Mouse (Mus musculus): ENCODE measurements around the gene Tmem201.

The Tmem201 gene

DNA sequence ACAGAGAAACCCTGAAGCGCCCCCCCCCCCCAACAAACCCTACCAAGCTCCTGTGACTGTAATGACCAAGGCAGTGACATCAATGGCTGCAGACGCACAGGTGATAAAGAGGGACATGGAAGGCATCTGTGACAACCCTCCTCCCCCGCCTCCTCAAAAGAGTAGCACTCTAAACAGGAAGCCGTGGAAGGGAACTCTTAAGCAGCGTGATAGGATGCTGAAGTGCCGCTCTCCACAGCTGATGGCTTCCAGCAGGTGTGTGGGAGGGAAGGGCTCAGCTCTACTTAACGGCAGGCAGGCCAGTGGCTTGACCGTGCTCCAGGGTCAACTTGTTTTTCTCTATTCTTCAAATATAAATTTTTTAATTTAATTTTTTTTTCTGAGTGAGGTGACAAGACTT lies 16.7 kb downstream of the Tmem201 start:
- DNase-seq (ENCODE audit: low spot score) = no peak

DNA sequence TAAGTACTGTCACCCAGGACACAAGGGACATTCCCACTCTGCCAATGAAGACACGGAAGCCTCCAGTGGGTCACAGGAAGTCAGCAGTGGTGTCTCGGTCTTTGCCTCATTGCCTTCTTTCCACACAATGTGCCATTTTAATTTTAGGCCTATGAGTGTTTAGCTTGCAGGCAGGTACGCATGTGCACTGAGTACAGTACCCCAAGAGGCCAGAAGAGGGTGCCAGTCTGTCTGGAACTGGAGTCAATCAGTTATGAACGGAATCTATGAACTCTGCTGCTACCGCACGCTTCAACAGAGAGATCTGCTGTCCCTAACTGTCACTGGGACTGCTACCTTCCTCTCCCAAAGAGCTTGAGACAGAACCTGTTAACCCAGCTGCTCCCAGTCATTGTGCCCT lies 18.2 kb downstream of the Tmem201 start:
- no peak for DNase-seq (ENCODE audit: low spot score)

DNA sequence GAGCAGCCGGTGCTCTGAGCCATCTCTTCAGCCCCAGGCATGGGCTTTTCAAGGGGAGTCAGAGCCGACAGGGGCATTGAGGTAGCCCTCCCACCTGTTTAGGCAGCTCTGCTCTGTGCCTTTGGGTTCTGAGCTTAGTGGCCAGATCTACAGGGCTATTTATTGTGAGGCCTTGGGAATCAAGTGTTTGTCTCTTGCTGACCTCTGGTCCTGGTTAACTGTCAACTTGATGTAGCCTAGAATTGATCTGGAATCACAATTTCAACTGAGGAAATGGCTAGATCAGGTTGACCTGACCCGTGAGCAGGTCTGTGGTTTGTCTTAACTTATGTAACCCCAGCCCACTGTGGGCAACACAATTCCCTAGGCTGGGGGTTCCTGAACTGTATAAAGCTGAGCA lies 23.3 kb downstream of the Tmem201 start:
- no peak for DNase-seq (ENCODE audit: low spot score)

DNA sequence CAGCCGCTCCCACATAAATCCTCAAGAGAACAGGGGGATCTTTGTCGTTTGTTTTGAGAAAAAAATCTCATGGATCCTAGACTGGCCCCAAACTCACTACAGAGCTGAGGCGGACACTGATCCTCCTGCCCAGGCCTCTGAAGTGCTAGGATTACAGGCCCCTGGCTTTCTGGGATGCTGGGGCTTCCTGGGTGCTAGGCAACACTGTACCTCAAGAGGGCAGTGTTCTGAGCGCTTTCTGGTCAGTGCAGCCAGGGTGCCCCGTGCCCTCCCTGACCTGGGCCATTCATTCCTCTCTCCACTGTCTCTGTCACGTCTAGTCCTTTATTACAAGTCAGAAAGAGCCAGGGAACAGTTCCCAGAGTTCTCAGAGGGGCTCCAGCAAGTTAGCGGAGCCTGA lies 25.9 kb downstream of the Tmem201 start:
- DNase-seq (ENCODE audit: low spot score) = peak; percentile 59

DNA sequence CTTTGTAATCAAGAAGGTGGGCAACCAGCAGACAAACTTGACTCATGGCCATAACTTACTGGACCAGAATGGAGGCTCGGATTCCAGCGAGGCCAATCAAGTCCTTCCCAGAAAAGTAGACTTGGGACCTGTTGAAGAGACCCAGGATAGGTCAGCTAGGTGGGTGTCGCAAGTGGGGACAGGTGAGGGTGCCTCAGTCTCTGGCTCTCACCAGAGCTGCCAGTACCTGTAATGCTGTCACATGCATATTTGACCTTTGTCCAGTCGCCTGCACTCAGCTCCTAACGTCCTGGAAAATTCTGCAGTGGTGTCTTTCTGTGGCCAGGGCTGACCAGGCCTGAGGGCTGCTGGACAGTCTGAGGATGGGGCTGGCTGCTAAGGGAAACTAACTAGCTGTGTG lies 26.4 kb downstream of the Tmem201 start:
- peak; percentile 79 for DNase-seq (ENCODE audit: low spot score)

DNA sequence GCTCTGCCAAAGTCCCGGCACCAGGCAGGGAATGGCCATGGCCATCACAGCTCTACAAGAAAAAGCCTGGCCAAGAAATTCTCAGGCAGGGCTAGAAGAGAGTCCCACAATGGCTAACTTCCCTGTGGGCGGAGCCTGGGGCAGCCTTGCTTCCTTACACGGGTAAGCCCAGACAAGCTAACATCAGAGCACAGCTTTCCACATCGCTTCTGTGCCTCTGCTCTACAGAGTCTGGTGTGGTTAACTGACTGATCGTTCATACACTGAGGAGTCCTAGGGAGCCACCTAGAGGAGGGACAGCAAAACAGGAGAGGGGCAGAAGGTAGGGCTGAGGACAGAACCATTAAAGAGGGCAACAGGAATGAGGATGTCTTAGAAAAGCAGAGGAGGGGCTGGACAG lies 27.3 kb downstream of the Tmem201 start:
- DNase-seq (ENCODE audit: low spot score) = peak; percentile 79

DNA sequence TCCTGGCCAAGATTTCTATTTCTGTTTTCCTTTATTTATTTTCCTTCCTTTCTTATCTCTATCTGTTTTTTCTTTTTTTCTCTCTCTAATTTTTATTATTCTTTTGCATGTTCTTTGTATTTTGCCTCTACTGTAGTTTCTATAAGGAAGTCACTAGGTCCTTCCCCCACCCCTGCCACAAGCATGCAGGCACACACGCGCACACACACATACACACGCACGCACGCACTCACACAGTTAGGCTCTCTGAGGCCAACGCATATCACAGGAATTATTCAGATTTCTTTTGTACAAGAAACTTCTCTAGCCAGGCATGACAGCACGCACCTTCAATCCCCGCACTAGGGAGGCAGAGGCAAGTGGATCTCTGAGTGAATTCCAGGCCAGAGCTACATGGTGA lies 31.9 kb downstream of the Tmem201 start:
- DNase-seq (ENCODE audit: low spot score) = no peak

DNA sequence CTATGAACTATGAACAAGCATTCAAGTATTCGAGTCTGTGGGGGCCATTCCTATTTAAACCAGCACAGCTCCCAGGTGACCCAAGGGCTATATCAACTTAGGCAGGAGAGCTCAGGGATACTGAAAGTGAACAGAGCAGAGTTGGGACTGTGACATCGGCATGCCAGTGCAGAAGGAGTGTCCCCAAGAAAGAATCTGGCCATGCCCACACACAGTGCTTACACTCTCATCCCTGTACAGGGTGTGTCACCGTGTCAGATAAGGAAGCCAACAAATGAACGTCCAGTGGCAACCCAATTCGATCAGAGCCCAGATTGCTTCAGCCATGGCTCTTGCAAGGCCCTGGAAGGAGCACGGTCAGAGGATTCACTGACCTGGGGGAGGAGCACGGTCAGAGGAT lies 32.5 kb downstream of the Tmem201 start:
- DNase-seq (ENCODE audit: low spot score) = no peak

DNA sequence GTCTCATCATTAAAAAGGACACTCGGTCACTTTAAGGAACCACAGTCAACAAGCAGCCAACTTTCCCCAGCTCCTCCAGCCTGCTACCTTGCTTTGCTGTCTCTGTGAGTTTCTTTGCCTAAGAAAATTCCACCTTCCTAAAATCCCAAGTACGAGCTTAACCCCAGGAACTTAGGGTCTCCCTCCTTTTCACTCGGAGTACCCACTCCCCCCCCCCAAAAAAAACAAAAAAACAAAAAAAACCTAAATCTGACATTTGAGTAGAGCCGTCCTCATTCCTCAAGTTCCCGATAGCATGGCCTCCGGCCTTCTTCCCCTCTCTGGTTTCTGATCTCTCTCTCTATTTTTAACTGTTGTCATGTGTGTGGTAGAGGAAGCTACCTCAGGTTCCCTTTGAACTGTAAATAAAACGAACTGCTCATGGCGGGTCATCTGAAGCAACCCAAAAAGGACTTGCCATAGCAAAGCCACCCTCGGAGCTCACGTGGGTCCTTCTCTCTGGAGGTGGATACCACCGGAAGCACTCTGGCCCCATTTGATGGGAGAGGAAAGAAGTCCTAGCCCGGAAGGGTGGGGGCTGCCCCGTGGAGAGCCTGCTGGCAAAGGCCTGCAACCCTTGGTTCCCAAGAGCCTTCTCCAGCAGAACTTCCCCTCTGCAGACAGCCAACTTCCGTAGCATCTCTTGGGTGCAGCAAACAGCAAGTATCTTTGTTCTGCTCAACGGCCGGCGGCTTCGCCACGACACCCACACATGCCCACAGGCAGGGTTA lies 35.4 kb downstream of the Tmem201 start, which contains the start of gene Pik3cd:
Pik3cd (minus strand) TSS at position 362 of the 770 bp plus-strand sequence.
- no peak for DNase-seq (ENCODE audit: low spot score)

DNA sequence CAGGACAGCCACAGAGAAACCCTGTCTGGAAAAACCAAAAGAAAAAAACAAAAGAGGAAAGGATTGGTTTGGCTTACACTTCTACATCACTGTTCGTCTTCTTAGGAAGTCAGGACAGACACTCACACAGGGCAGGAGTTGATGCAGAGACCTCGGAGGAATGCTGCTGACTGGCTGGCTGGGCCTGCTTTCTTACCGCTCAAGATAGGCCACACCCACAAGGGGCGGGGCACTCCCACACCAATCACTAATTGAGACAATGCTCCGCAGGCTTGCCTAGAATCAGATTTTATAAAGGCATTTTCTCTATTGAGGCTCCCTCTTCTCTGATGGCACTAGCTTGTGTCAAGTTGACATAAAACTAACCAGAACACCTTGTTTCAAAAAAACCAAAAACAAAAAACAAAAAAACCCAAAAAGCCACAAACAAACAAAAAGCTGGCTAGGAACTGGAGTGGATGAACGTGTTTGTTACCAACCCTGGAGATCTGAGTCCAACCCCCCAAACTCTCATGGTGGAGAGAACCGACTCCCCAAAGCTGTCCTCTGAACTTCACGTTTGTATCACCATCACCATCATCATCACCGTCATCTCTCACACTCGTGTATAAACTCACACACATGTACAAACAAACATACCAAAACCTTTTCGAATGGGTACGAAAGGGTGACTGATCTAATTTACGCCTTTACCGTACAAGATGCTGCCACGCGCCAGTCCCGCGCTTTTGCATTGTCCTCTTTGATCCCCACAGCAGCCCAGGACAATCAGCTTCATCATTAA lies 36.2 kb downstream of the Tmem201 start:
- DNase-seq (ENCODE audit: low spot score) = no peak

DNA sequence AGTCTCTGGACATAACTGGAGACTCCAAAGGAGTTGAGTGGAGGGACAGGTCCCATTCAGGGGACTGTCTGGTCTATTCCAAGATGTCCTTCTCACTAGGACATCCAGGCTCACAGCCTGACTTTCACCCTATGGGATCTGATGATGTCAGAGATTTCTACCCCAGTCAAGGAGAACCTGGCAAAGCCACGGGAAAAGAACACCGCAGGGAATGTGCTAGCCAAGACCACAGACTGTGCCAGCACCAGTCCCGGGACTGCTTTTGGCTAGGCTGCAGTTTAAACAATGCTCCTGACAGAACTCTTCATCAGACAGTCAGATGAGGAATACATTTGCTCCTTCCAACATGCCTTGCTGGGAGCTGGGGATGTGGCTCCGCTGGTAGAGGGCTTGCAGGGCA lies 37.9 kb downstream of the Tmem201 start:
- DNase-seq (ENCODE audit: low spot score) = no peak

DNA sequence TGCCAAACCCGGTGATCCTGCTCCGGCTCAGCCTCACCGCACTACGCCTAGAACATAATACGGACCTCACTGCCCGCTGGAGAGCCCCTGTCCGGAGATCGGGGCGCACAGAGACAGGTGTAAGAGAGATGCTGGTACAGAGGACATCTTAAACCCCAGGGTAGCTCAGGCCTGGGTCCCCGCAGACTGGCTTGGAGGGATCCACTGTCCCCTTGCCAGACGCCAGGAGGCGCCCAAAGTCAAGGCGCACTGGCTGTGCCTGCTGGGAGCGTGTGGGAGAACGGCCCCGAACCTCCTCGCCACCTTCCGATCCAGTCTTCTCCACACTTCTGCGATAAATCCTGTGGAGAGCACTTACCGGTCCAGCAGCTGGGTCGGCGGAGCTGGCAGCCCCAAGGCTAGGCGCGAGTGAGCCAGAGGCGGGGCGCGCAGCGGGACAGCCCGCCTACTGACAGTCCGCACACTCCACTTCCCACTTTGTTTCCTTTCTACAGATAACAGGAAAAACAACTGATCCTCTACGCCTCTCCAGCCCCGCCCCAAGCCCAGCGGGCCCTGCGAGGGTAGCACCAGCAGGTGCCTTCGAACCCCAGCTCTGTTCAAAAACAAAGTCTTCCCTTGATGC lies 39.5 kb downstream of the Tmem201 start:
- peak; percentile 75 for DNase-seq (ENCODE audit: low spot score)

DNA sequence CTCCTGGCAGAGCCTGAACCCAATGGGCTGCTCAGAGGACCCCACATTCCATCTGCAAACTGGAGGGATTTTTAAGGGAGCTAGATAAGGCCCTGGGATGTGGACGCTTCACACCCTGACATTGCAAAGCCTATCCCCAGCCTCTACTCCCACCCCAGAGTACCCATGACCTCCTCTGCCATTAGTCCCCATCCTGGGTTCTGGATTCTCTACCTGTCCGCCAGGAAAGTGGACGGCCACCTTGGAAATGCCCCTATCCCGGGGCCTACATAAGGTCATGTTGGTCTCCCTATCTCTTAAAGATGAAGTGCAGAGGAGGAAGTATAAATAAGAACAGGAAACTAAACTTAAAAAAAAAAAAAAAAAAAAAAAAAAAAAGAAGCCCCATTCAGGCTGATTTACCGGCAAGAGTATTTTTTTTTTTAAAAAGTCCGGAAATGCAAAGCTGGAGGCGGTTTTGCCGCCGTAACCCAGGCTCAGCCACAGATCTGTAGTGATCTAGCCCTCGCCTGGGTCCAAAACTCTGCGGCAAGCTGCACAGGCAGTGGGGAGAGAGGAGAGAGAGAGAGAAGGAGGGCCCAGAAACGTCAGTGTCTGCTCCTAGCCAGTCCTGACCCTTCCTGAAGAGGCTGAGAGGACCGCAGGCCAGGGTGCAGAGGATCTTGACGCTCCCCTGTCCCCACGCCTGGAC lies 40.2 kb downstream of the Tmem201 start:
- DNase-seq (ENCODE audit: low spot score) = no peak

DNA sequence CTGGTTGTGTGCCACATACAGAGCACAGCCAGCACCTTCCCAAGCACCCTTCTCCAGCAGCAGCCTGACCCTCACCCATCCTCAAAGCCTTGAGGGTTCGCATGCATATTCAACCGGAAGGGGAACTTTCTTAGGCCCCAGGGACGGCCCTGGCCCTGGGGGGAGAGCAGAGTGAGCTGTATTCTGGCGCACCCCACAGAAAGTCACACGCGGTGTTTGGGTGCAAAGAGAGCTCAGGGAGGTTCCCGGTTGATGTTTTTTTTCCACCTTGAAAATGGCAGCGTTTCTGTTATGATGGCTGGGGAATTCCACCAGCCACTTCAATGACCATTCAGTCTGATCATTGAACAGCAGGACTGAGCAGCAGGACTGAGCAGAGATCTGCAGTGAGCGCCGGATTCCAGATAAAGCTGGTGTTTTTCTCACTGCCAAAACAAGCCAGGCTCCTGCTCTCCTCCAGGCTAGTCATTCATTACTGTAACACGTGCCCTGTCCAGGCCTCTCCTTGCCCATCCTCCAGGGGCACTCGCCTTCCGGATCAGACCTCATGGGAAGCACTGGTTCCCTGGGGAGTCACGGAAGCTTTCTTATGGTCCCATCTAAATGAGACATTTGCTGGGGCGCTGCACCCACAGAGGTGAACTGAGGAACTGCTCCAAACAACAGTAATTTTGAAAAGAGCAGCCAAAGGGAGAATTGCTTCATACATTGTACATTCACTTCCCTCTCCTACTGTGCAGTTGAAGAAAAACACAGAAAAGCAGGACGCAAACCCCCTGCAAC lies 41.5 kb downstream of the Tmem201 start:
- peak; percentile 55 for DNase-seq (ENCODE audit: low spot score)

DNA sequence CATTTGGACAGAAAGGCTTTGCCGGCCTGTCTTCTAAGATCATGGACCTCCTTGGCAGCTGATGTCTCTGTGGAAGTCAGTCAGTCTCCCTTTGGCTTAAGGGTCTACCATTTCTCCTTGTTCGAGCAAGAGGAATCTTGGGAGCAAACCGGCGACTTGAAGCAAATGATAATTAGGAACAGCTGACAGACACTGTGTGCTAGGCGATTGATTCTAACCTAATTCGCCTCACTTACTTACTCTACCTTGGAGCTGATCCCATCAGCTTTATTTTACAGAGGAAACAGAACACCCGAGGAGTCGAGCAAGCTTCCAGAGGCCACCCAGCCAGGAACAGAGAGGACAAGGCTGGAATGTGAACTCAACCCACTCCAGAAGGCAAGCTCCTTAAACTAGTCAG lies 46.5 kb downstream of the Tmem201 start:
- DNase-seq (ENCODE audit: low spot score) = no peak

DNA sequence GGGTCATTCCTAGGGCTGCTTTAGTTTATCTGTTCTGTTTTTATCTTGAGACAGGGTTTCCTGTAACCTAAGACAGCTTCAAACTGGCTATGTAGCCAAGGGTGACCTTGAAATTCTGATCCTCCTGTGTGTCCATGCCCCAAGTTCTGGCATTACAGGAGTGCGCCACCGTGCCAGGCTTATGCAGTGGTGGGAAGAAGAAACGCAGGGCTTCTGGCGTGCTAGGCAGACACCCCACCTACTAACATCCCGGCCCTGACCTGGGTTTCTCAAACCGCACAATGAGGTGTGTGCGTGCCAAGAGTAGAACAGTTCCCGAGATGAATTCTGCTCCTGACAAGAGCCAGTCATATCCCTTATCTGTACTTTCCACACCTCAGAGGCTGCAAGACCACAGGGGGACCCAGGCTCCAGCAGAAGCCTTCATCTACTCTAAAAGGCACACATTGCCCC lies 47.0 kb downstream of the Tmem201 start:
- DNase-seq (ENCODE audit: low spot score) = no peak

DNA sequence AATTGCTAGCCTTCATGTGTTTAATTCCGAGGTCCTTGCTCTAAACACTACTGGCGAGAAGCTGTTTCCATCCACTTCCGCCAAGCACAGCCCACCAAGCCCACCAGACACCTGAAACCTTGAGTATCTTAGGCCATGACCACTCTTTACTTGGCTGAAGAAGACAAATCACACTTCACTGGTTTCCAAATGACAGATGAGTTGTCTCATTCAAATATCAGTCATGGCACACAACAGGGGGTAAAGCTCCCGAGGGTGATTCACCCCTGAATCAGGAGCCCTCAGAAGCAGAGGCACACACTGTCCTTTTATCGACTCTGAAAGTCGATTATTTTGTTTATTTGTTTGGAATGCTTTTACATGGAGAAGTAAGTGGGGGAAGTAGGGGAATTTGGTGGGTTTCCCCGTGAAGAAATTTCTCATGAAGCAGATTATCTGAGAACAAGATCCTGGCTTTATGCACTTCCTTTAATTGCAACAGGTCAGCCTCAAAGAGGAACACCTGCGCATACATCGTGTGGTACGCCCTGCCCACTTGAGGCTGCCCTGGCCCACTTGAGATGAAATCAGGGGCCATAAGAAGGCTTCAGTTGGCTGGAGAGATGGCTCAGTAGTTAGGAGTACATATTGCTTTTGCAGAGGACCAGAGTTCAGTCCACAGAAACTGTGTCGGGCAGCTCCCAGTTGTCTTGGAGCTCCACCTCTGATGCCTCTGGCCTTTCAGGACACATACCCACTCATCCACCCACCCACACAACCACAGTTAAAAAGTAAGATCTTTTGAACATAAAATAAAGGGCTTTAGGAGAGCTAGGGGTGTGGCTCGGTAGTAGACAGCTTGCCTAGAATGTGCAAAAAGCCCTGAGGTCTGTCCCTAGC lies 47.8 kb downstream of the Tmem201 start:
- no peak for DNase-seq (ENCODE audit: low spot score)

DNA sequence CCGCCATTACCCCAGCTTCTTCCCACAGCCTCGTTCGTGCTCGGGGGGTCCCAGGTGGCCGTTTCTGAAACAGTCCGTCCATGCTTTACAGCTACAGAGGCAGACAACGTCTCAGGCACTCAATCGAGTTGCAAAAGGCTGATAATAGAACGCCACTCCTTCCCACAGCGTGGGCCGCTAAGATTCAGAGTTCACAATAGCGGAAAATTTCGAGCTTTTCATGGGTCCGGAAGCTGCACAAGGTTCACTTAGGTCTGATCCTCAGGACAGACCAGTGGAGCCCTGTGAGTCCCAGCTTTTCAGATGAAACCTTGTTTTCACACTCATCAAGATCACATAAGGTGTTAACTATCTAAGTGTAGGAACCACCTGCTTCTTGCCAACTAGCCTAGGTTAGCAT lies 49.0 kb downstream of the Tmem201 start:
- DNase-seq (ENCODE audit: low spot score) = no peak

DNA sequence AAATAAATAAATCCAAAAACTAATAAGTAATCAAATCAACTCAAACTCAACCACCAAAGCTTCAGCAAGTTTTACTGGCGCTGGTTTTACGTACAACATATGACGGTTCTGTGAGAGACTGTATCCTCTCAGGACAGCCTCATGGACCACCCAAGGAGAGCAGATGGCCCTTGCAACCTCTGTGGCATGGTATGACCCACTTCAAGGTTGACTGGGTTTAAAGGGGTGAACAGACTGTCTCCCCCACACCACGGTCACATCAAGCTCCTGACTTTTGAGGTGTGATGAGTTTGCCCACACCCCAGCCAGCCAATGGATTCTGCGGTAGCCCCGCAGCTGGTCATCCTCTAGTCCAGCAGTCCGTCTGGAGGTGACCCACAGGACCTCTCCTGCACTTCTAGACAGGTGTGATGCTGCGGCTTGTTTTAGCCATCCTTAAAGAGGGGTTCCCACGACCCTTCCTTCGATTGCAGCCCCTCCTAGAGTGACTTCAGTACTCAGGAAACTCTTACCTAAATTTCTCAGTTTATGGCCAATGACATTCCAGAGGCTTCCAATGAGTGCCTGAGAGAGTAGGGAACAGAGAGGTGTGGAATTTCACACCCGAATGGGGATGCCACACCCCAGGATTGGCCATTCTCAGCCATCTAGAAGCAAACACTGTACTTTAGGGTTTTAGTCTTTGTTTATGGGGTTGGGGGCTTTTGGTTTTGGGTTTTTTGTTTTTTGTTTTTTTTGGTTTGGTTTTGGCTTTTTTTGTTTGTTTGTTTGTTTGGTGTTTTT lies 52.8 kb downstream of the Tmem201 start:
- no peak for DNase-seq (ENCODE audit: low spot score)

DNA sequence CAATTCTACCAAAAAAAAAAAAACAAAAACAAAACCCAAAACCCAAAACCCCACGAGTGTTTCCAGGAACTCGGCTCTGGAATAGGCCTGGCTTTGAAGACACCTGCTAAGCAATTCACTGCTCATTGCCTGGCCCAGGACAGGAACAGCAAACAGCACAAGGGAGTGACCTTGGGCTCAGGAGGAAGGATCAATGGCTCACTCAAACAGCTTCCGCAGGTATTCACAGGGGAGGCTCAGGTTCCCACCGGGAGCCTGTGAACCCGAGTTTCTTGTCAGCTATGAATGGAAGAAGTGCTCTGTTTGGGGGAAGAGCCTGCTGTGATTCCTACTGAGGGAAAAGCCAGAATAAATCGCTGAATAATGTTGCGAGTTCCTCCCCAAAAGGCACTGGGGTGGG lies 54.0 kb downstream of the Tmem201 start:
- DNase-seq (ENCODE audit: low spot score) = no peak
